Mouse (Mus musculus) forebrain, embryonic 12.5 days (tissue): ENCODE data around the gene Unc79. TPM values are rescaled to one million over a fixed set of nuclear protein-coding genes. Genes with fewer than 3 reads are reported as not detected.

ENCODE experiments used
- ATAC-seq: fragments of 200-750 bp; cut with Nextera tagmentation; 2 replicates; pipeline ENCODE4 v1.8.0; 2017; ENCODE audit warnings: moderate TSS enrichment; ENCODE audit not compliant: low FRiP score
- H3K27ac ChIP-seq: fragments of 300-500 bp; sonication (generic); 2 replicates; pipeline ENCODE4 v1.5.1; 2016; ENCODE audit warnings: mild to moderate bottlenecking
- H3K27me3 ChIP-seq: fragments of 300-500 bp; sonication (generic); 2 replicates; pipeline ENCODE4 v1.6.1; 2016; ENCODE audit warnings: mild to moderate bottlenecking
- H3K36me3 ChIP-seq: fragments of 300-500 bp; sonication (generic); replicated peaks from 2 replicates; pipeline ENCODE4 v1.6.1; 2016; ENCODE audit warnings: mild to moderate bottlenecking
- H3K4me1 ChIP-seq: fragments of 300-500 bp; sonication (generic); 2 replicates; pipeline ENCODE4 v1.6.1; 2016
- H3K4me2 ChIP-seq: fragments of 300-500 bp; sonication (generic); 2 replicates; pipeline ENCODE4 v1.6.1; 2016; ENCODE audit warnings: mild to moderate bottlenecking, moderate library complexity
- H3K4me3 ChIP-seq: fragments of 300-500 bp; sonication (generic); replicated peaks from 2 replicates; pipeline ENCODE4 v1.5.1; 2016; ENCODE audit warnings: mild to moderate bottlenecking
- H3K9ac ChIP-seq: fragments of 300-500 bp; sonication (generic); 2 replicates; pipeline ENCODE4 v1.6.1; 2016; ENCODE audit warnings: mild to moderate bottlenecking
- H3K9me3 ChIP-seq: fragments of 300-500 bp; sonication (generic); 2 replicates; pipeline ENCODE4 v1.6.1; 2016
- WGBS: fragments of 180-500 bp; shearing (Covaris S2); methylation state at CpG from one replicate; pipeline ENCODE4 v1.1.7; 2016; 5-methylcytosine and 5-hydroxymethylcytosine counted together
- microRNA-seq: library from miRNA; unstranded; fragments of <30 nt; microRNA quantifications from one replicate; pipeline ENCODE4, GENCODE M21; 2017
- polyA plus RNA-seq: library from polyadenylated mRNA; unstranded; fragments of >200 nt; fragmentation: Nextera tagmentation; extraction: Ambion mirVana; gene quantifications from 2 replicates; pipeline ENCODE4 v1.2.1, GENCODE M21; 2016

The Unc79 gene
- polyA plus RNA-seq, 1 experiment from 2014 or later: 4.1 TPM

DNA sequence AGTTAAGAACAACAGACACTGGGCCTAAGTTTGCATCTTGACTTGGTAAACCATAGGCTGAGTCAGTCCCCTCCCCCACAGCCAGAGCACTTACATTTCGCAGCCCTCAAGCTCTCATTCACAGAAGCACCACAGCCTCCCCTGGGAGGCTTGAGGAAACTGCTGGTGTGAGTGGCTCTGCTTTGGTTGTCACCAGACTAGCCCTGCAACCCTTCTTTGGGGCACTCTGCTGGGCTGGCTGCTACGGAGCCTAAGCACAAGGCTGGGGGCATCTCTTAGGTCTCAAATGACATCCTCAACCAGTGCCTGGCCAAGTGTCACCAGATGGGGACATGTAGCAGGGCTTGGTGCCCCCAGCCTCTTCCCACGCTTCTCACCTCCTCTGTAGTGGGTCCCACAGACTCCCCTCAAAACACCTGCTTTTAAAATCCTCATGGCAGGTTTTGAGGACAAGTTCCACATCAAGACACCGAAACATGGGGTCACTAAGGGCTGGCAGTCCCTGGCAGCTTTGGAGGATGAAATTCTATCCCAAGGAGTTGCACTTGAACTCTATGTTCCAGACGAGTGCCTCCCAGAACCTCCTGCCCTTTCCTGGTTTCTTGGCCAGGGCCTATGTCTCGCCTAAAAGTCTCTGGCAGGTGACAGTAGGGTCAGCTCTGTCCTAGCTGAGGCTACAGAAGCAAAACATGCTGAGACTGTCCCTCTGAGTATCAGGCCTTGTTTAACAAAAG is 267.4 kb downstream of the Unc79 start:
- Histone ChIP-seq H3K36me3 (no peaks in the 10 kb centered on the region), H3K27me3 (no peaks in the 10 kb centered on the region), H3K4me1 (peaks cover 12% of the 10 kb centered on the region), H3K9me3 (no peaks in the 10 kb centered on the region), H3K27ac (no peak overlapping the region), H3K4me2 (no peak overlapping the region), H3K9ac (no peak overlapping the region), H3K4me3 (no peak overlapping the region)
- no peak for ATAC-seq
- 70% methylated on average over 6 of the region's 6 CpGs for WGBS

DNA sequence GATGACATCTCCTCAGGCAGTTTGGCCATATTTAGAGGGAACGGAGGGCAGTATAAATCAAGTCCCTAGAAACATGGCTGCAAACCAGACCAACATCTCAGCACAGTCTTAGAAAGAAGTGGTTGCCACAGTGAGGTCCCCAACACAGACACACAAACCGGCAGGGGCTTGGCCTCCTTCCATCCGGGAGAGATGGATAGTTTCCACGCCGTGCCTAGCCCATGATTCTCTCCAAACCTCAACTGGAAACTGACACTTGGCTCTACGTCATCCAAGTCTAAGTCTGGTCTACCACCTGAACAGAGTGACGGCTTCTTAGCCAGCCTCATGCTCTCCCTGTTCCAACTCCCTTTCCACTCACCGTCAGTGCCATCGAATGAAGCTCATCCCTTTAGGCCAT is 275.0 kb downstream of the Unc79 start:
- H3K9ac ChIP-seq: no peak overlapping the region
- no peak overlapping the region for H3K27ac ChIP-seq
- H3K9me3 ChIP-seq: no peaks in the 10 kb centered on the region
- 92% methylated on average over 9 of the region's 9 CpGs for whole genome bisulfite sequencing
- no peaks in the 10 kb centered on the region for H3K36me3 ChIP-seq
- H3K4me2 ChIP-seq: no peak overlapping the region
- no peaks in the 10 kb centered on the region for H3K4me1 ChIP-seq
- no peak overlapping the region for H3K4me3 ChIP-seq
- no peak for ATAC-seq
- H3K27me3 ChIP-seq: no peaks in the 10 kb centered on the region; the same call in 1 of the 2 replicates

DNA sequence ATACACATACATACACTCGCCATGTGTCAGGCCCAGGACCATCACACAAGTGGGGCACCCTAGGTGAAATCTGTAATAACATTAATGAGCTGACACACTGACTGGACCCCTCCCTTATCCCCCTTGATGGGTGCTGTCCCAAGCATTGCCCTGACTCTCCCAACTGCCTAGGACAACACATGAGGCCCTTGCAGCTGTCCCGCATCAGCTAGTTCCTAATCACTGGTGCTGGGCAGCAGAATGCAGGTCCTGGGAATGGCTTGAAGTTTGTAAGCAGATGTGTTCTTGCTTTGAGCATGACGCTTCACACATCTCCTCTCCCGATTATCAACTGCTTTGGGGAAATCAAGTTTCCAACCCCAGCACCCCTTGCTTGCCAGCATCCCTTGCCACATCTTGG is 277.5 kb downstream of the Unc79 start:
- no peak for ATAC-seq
- Histone ChIP-seq H3K4me1 (no peaks in the 10 kb centered on the region), H3K36me3 (no peaks in the 10 kb centered on the region), H3K9ac (no peak overlapping the region), H3K27ac (no peak overlapping the region), H3K27me3 (no peaks in the 10 kb centered on the region; the same call in 1 of the 2 replicates), H3K4me2 (no peak overlapping the region), H3K4me3 (no peak overlapping the region), H3K9me3 (no peaks in the 10 kb centered on the region)
- 69% methylated on average over 4 of the region's 4 CpGs for WGBS

DNA sequence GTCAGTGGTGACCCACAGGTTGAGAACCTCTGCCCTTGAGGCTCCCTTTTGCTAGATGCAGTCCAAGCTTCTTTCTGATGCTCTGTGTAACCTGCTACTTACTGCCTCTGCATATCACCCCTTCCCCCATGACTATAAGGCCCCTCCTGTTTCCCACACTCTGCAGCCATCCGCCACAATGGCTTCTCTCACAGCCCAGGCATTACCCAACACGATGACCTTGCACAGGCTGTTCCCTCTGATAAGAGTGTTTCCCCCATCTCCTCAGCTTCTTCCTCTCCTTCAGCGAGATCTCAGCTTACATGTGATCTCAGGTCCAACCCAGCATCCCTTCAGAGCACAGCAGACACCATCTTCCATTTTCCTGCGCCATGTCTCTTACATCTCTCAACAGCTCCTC is 280.4 kb downstream of the Unc79 start:
- no peak overlapping the region for H3K4me2 ChIP-seq
- no peak for ATAC-seq
- peaks cover 4% of the 10 kb centered on the region; the same call in 1 of the 2 replicates for H3K4me1 ChIP-seq
- WGBS: 97% methylated on average over 4 of the region's 4 CpGs
- H3K4me3 ChIP-seq: no peak overlapping the region
- no peak overlapping the region for H3K9ac ChIP-seq
- H3K9me3 ChIP-seq: no peaks in the 10 kb centered on the region
- H3K27me3 ChIP-seq: no peaks in the 10 kb centered on the region; the same call in 1 of the 2 replicates
- H3K27ac ChIP-seq: no peak overlapping the region
- no peaks in the 10 kb centered on the region for H3K36me3 ChIP-seq

Small RNAs within 50 kb of the gene (microRNA-seq; reads per million reads assigned to microRNA genes)
- gene Gm44324: not detected

Other genes with a start within 250 kb of the Unc79 start
- 22.5 and 23.1 TPM in 2 replicates for gene Itpk1, start 243.9 kb upstream of the Unc79 start, polyA plus RNA-seq
- gene Moap1, start 205.2 kb upstream of the Unc79 start, polyA plus RNA-seq: 30.1 and 33.4 TPM in 2 replicates
- 12.0 and 12.4 TPM in 2 replicates for gene Tmem251, start 205.1 kb upstream of the Unc79 start, polyA plus RNA-seq
- gene Gm28051, start 191.1 kb upstream of the Unc79 start, polyA plus RNA-seq: not detected in 2 replicates
- 48.4 and 49.3 TPM in 2 replicates for gene Gon7, start 191.1 kb upstream of the Unc79 start, polyA plus RNA-seq
- gene Ubr7, start 190.9 kb upstream of the Unc79 start, polyA plus RNA-seq: 59.2 and 61.7 TPM in 2 replicates
- 31.5 and 32.4 TPM in 2 replicates for gene Gm20604, start 190.2 kb upstream of the Unc79 start, polyA plus RNA-seq
- gene Btbd7, start 70.4 kb upstream of the Unc79 start, polyA plus RNA-seq: 29.1 and 29.6 TPM in 2 replicates
- not detected in 2 replicates for gene Cox8c, start 49.5 kb upstream of the Unc79 start, polyA plus RNA-seq